Mouse (Mus musculus) kidney, adult 2 months (tissue): ENCODE results near the gene Ubr7.

Source experiments
- CTCF ChIP-seq: fragments of 200-500 bp; conservative IDR thresholded peaks from 2 replicates; pipeline ENCODE4 v1.5.1; 2011; ENCODE audit warnings: low read depth, mild to moderate bottlenecking, control low read depth, low read length, moderate library complexity, mixed read lengths; ENCODE audit not compliant: insufficient read depth, insufficient read length
- POLR2A ChIP-seq: fragments of 200-500 bp; IDR thresholded peaks from one replicate; pipeline ENCODE4 v1.6.1; 2011; ENCODE audit warnings: low read depth, low read length, control low read depth

- TF ChIP-seq POLR2A, result no peak
- TF ChIP-seq CTCF, result no peak
These were observed 18.7 kb upstream of the Ubr7 start for GRCm38 (mm10) chr12:102739096-102739495.
